Mouse (Mus musculus) thymus, adult 2 months (tissue): ENCODE measurements around the gene Gm7168.
"Not testable (repeated sequence)": the region's sequence is repeated elsewhere in the genome, so short reads cannot be mapped to it uniquely, and the experiment has no call there.

Experiments
- CTCF ChIP-seq: fragments of 200-500 bp; IDR thresholded peaks from 2 replicates; pipeline ENCODE4 v1.5.1; 2012; ENCODE audit warnings: mild to moderate bottlenecking, control low read depth, low read length, moderate library complexity, borderline replicate concordance; ENCODE audit not compliant: control insufficient read depth, poor library complexity, insufficient read depth; ENCODE audit errors: extremely low read depth
- POLR2A ChIP-seq: fragments of 200-500 bp; IDR thresholded peaks from 2 replicates; pipeline ENCODE4 v1.6.1; 2012; ENCODE audit warnings: mild to moderate bottlenecking, low read length, control low read depth, moderate library complexity; ENCODE audit not compliant: control insufficient read depth, poor library complexity, insufficient read depth; ENCODE audit errors: extremely low read depth

DNA sequence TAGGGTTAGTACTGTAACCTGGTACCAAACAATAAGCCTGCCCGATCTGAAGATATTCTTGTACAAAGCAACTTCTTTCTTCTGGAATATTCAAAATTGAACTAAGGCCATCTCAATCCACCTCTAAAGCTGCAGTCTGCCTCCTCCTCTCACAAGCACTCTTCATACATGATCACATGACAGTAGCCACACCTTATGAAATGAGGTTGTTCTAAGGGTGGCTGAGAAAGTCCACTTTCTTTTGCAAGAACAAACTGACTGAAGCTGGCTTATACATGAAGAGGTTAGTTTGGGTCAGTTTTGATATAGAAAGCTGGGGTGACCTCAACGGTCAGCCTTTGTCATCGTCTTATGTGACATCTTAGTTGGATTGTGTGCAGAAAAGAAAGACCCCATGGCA, 14.1 kb downstream of the Gm7168 start:
- not testable (repeated sequence) for TF ChIP-seq CTCF, POLR2A
